Mouse (Mus musculus) adrenal gland, adult 8-10 months (tissue): Measurements from ENCODE around the gene Adad1. TPM values are rescaled to one million over a fixed set of nuclear protein-coding genes. Genes with fewer than 3 reads are reported as not detected.

Source experiments
- total RNA-seq, 4 experiments: library from RNA; stranded (reverse); gene quantifications; 2 replicates each; pipeline ENCODE4 v1.2.4; 2022

Gene Adad1
- total RNA-seq, 4 experiments from 2014 or later = not detected

Other genes with a start within 250 kb of the Adad1 start
- 10 to 100 TPM; 41.7 to 79.0 (median 59.9) TPM for gene 4932438A13Rik, start 200.4 kb upstream of the Adad1 start, total RNA-seq
- gene Il2, start 62.4 kb downstream of the Adad1 start, total RNA-seq = not detected
- gene Il21, start 169.1 kb downstream of the Adad1 start, total RNA-seq = under 1 TPM in 1 of 4 experiments, not detected in 3; 0.22 TPM
- gene Bbs12, start 249.0 kb downstream of the Adad1 start, total RNA-seq = 10 to 100 TPM in 1 of 4 experiments, 1 to 10 TPM in 3; 5.7 to 10.3 (median 7.2) TPM
- gene Cetn4, start 249.2 kb downstream of the Adad1 start, total RNA-seq = 1 to 10 TPM; 3.4 to 7.9 (median 5.7) TPM